Mouse (Mus musculus) heart, postnatal 0 days (tissue): ENCODE results near the gene Exosc2. TPM values are rescaled to one million over a fixed set of nuclear protein-coding genes. Genes with fewer than 3 reads are reported as not detected.

ENCODE experiments used
- ATAC-seq: fragments of 200-750 bp; cut with Nextera tagmentation; 2 replicates; pipeline ENCODE4 v1.8.0; 2017; ENCODE audit warnings: low read depth, moderate number of reproducible peaks, moderate library complexity; ENCODE audit not compliant: insufficient read depth
- DNase-seq: peaks from one replicate; pipeline ENCODE4 v3.0.0-alpha.2; 2016; ENCODE audit warnings: low spot score
- H3K27ac ChIP-seq: fragments of 300-500 bp; sonication (generic); 2 replicates; pipeline ENCODE4 v1.5.1; 2014; ENCODE audit warnings: low read depth, mild to moderate bottlenecking
- H3K27me3 ChIP-seq: fragments of 300-500 bp; sonication (generic); 2 replicates; pipeline ENCODE4 v1.6.1; 2014; ENCODE audit warnings: low read length, mixed read lengths; ENCODE audit not compliant: control insufficient read depth, insufficient read depth
- H3K36me3 ChIP-seq: fragments of 300-500 bp; sonication (generic); replicated peaks from 2 replicates; pipeline ENCODE4 v1.6.1; 2014; ENCODE audit warnings: low read length, mixed read lengths; ENCODE audit not compliant: control insufficient read depth, insufficient read depth
- H3K4me1 ChIP-seq: fragments of 300-500 bp; sonication (generic); 2 replicates; pipeline ENCODE4 v1.6.1; 2014; ENCODE audit warnings: antibody characterized with exemption; ENCODE audit not compliant: control insufficient read depth, insufficient read depth
- H3K4me2 ChIP-seq: fragments of 300-500 bp; sonication (generic); 2 replicates; pipeline ENCODE4 v1.6.1; 2014; ENCODE audit warnings: low read depth, mild to moderate bottlenecking, low read length, moderate library complexity
- H3K4me3 ChIP-seq: fragments of 300-500 bp; sonication (generic); 2 replicates; pipeline ENCODE4 v1.5.1; 2014; ENCODE audit warnings: low read depth, low read length
- H3K9ac ChIP-seq: fragments of 300-500 bp; sonication (generic); replicated peaks from 2 replicates; pipeline ENCODE4 v1.6.1; 2014; ENCODE audit warnings: low read depth, low read length, mixed read lengths
- H3K9me3 ChIP-seq: fragments of 300-500 bp; sonication (generic); replicated peaks from 2 replicates; pipeline ENCODE4 v1.6.1; 2016; ENCODE audit warnings: low read length; ENCODE audit not compliant: control insufficient read depth
- CTCF ChIP-seq: IDR thresholded peaks from 2 replicates; pipeline ENCODE4 v1.5.1; 2016; ENCODE audit warnings: antibody characterized with exemption, control low read depth, low read depth
- EP300 ChIP-seq: IDR thresholded peaks from 2 replicates; pipeline ENCODE4 v1.6.1; 2016; ENCODE audit warnings: antibody characterized with exemption, low read depth
- WGBS: fragments of 180-500 bp; shearing (Covaris S2); extraction: QIAGEN DNeasy Blood & Tissue Kit; methylation state at CpG from one replicate; pipeline ENCODE4 v1.1.7; 2014; 5-methylcytosine and 5-hydroxymethylcytosine counted together
- polyA plus RNA-seq: library from polyadenylated mRNA; unstranded; fragments of >200 nt; fragmentation: Nextera tagmentation; extraction: Ambion mirVana; gene quantifications from 2 replicates; pipeline ENCODE4 v1.2.1, GENCODE M21; 2015
- total RNA-seq: library from RNA; depleted of rRNA; stranded (reverse); fragments of >200 nt; gene quantifications from 2 replicates; pipeline ENCODE4 v1.2.3, GENCODE M21; 2014; ENCODE audit warnings: low replicate concordance; rRNA removed

The Exosc2 gene
- total and polyA plus RNA-seq, 2 experiments from 2014 or later: 19.9 to 39.8 TPM

DNA sequence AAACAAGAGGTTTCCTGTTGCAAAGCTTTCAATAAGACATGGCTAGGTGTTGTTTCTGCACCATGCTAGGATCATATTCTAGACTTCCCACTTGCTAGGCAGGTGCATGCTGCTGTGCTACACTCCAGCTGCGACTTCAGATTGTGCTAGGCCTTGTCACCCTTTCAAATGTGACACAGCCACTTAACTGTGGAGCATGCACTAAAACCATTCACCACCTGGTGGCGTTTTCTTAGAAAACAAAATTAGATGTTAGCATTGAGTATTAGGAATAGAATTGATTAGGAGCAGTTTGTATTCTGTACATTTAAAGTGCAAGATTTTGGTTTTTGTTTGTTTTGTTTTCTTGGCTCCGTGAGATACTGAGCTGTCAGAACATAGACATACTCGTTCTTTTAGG lies 50.3 kb downstream of the Exosc2 start:
- Histone ChIP-seq H3K4me3 (no peak overlapping the region), H3K27ac (no peak overlapping the region), H3K27me3 (no peaks in the 10 kb centered on the region), H3K4me2 (no peak overlapping the region), H3K9ac (no peak overlapping the region), H3K36me3 (no peaks in the 10 kb centered on the region), H3K9me3 (no peaks in the 10 kb centered on the region), H3K4me1 (peaks cover 1% of the 10 kb centered on the region; the same call in 1 of the 2 replicates)
- TF ChIP-seq CTCF: peak; percentile 50
- TF ChIP-seq EP300: no peak
- DNase-seq (no peak), ATAC-seq (no peak)
- WGBS: 57% methylated on average over 4 of the region's 4 CpGs

DNA sequence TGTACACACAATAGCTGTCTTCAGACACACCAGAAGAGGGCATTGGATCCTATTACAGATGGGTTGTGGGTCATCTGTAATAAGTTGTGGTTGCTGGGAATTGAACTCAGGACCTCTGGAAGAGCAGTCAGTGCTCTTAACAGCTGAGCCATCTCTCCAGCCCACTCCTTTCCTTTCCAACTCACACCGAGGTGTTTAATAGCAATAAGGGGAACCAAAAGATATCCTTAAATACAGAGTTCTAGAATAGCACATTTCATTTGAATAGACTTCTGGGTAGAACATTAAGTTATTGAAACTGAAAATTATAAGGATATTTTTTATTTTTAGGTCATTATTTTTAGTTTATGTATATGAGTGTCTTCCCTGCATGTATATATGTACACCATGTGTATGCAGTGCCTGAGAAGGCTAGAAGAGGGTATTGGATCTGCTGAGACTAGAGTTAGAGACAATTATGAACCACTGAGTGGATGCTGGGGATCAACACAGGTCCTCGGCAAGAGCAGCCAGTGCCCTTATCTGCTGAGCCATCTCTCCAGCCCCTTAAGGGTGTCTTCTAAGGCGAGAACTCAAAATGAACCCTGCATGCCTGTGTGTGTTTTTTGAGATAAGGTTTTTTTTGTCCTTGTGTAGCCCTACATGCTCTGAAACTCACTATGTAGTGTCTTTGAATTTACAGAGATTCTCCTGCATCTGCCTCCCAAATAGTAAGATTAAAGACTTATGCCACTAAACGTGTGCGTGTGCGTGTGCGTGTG lies 54.4 kb downstream of the Exosc2 start:
- TF ChIP-seq EP300 (no peak), CTCF (no peak)
- 89% methylated on average over 7 of the region's 7 CpGs for WGBS

DNA sequence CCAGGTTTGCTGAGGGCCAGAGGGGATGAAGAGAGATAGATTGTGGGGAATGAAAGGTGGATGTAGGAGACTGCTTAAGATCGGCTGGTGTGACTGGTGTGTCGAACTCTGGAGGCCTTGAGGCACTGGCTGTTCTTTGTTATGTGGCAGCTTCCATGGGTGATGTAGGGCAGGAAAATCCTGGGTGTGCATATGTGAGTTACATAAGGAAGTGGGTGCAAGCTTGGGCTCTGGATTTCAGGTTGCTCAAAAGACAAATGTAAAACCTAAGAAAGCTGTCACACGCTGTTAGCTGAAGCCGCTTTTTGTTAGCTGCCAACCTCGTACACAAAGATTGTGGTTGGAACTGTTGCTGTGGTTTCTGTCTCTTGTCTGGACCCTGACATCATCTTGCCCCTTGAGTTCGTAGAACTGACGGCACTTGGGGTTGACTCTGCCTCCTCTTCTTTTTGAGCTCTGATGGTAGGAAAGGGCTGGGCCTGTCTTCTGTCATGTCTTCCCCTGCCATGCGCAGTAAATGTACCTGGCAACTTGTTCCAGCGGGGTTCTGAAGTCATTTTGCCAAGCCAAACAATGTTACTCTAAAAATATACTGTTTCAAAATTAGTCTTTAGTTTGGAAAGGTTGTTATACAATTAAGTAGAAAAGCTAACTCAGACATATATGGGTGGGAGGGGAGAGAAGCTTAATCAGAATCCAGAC lies 57.2 kb downstream of the Exosc2 start:
- Histone ChIP-seq H3K4me3 (no peak overlapping the region), H3K36me3 (no peaks in the 10 kb centered on the region), H3K27ac (peak overlapping the region; percentile 68), H3K4me1 (peaks cover 29% of the 10 kb centered on the region), H3K9ac (no peak overlapping the region), H3K9me3 (no peaks in the 10 kb centered on the region), H3K4me2 (no peak overlapping the region), H3K27me3 (no peaks in the 10 kb centered on the region)
- DNase-seq (no peak), ATAC-seq (no peak)
- 69% methylated on average over 9 of the region's 9 CpGs for WGBS
- TF ChIP-seq EP300 (no peak), CTCF (no peak)

More for the DNA sequence above, 54.4 kb downstream of the Exosc2 start:
- DNase-seq (no peak), ATAC-seq (no peak)
- H3K36me3 ChIP-seq: no peaks in the 10 kb centered on the region
- no peak overlapping the region for H3K4me2 ChIP-seq
- H3K4me1 ChIP-seq: peaks cover 25% of the 10 kb centered on the region
- H3K9ac ChIP-seq: no peak overlapping the region
- no peak overlapping the region for H3K27ac ChIP-seq
- no peaks in the 10 kb centered on the region for H3K9me3 ChIP-seq
- no peaks in the 10 kb centered on the region for H3K27me3 ChIP-seq
- no peak overlapping the region for H3K4me3 ChIP-seq

DNA sequence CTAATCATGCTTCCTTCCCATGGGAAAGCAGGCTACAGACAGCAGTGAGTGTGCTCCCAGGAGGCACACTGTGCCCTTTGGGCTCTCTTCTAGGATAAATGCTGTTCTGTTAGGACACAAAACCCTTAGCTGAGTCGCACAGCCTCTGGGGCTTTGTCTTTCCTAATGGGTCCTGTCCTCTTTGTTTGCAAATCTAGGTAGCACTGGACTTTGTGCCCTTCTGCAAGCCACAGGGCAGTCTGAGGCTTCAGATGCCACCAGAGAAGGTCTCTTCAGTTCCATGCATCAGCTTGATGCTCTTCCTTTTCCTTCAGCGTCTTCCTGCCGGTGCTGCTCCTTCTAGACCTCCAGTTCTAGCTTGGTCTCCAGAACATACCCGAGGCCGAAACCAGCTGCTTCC lies 60.1 kb downstream of the Exosc2 start:
- 69% methylated on average over 5 of the region's 5 CpGs for WGBS

More for the DNA sequence above, 60.1 kb downstream of the Exosc2 start:
- H3K9me3 ChIP-seq: no peaks in the 10 kb centered on the region
- DNase-seq (no peak), ATAC-seq (no peak)
- H3K9ac ChIP-seq: no peak overlapping the region
- no peak overlapping the region for H3K4me3 ChIP-seq
- peaks cover 29% of the 10 kb centered on the region for H3K4me1 ChIP-seq
- H3K4me2 ChIP-seq: no peak overlapping the region
- H3K27ac ChIP-seq: peak overlapping the region; percentile 23; the same call in 1 of the 2 replicates
- no peak for TF ChIP-seq EP300
- no peak for TF ChIP-seq CTCF
- H3K27me3 ChIP-seq: no peaks in the 10 kb centered on the region
- no peaks in the 10 kb centered on the region for H3K36me3 ChIP-seq

Other genes starting within 250 kb of the Exosc2 start
- 8.2 and 16.8 TPM in 2 replicates for gene Ass1, start 200.5 kb upstream of the Exosc2 start, total RNA-seq
- gene Ass1, start 200.5 kb upstream of the Exosc2 start, polyA plus RNA-seq: 4.3 and 4.9 TPM in 2 replicates
- gene Fubp3, start 98.1 kb upstream of the Exosc2 start, total RNA-seq: 19.3 and 21.4 TPM in 2 replicates
- 26.4 and 28.4 TPM in 2 replicates for gene Fubp3, start 98.1 kb upstream of the Exosc2 start, polyA plus RNA-seq
- not detected in 2 replicates for gene Prdm12, start 30.7 kb upstream of the Exosc2 start, total RNA-seq
- not detected in 2 replicates for gene Prdm12, start 30.7 kb upstream of the Exosc2 start, polyA plus RNA-seq
- 69.3 and 83.2 TPM in 2 replicates for gene Abl1, start 17.7 kb downstream of the Exosc2 start, total RNA-seq
- gene Abl1, start 17.7 kb downstream of the Exosc2 start, polyA plus RNA-seq: 12.7 and 14.5 TPM in 2 replicates
- not detected in 2 replicates for gene Qrfp, start 139.9 kb downstream of the Exosc2 start, total RNA-seq
- gene Qrfp, start 139.9 kb downstream of the Exosc2 start, polyA plus RNA-seq: 0.04 TPM in 1 of 2 replicates, not detected in the other
- gene Fibcd1, start 175.3 kb downstream of the Exosc2 start, total RNA-seq: not detected in 2 replicates
- not detected in 2 replicates for gene Fibcd1, start 175.3 kb downstream of the Exosc2 start, polyA plus RNA-seq
- 0.65 and 1.8 TPM in 2 replicates for gene Lamc3, start 216.6 kb downstream of the Exosc2 start, total RNA-seq
- gene Lamc3, start 216.6 kb downstream of the Exosc2 start, polyA plus RNA-seq: 0.14 and 0.16 TPM in 2 replicates